Mouse (Mus musculus) embryonic facial prominence, embryonic 15.5 days (tissue): ENCODE data around the gene Mrpl54. TPM values are rescaled to one million over a fixed set of nuclear protein-coding genes. Genes with fewer than 3 reads are reported as not detected.

Experiments
- ATAC-seq: fragments of 200-750 bp; cut with Nextera tagmentation; 2 replicates; pipeline ENCODE4 v1.8.0; 2017; ENCODE audit warnings: low read depth, moderate TSS enrichment; ENCODE audit not compliant: insufficient number of reproducible peaks, low FRiP score, low TSS enrichment
- H3K27ac ChIP-seq: fragments of 300-500 bp; sonication (generic); replicated peaks from 2 replicates; pipeline ENCODE4 v1.5.1; 2015; ENCODE audit warnings: mild to moderate bottlenecking, inconsistent platforms
- H3K27me3 ChIP-seq: fragments of 300-500 bp; sonication (generic); 2 replicates; pipeline ENCODE4 v1.6.1; 2015; ENCODE audit warnings: inconsistent platforms
- H3K36me3 ChIP-seq: fragments of 300-500 bp; sonication (generic); 2 replicates; pipeline ENCODE4 v1.6.1; 2015; ENCODE audit warnings: mild to moderate bottlenecking, inconsistent platforms
- H3K4me1 ChIP-seq: fragments of 300-500 bp; sonication (generic); 2 replicates; pipeline ENCODE4 v1.6.1; 2015; ENCODE audit warnings: inconsistent platforms
- H3K4me2 ChIP-seq: fragments of 300-500 bp; sonication (generic); replicated peaks from 2 replicates; pipeline ENCODE4 v1.6.1; 2015; ENCODE audit warnings: mild to moderate bottlenecking, inconsistent platforms
- H3K4me3 ChIP-seq: fragments of 300-500 bp; sonication (generic); replicated peaks from 2 replicates; pipeline ENCODE4 v1.5.1; 2015; ENCODE audit warnings: mild to moderate bottlenecking, inconsistent platforms
- H3K9ac ChIP-seq: fragments of 300-500 bp; sonication (generic); 2 replicates; pipeline ENCODE4 v1.6.1; 2015; ENCODE audit warnings: inconsistent platforms
- H3K9me3 ChIP-seq: fragments of 300-500 bp; sonication (generic); replicated peaks from 2 replicates; pipeline ENCODE4 v1.6.1; 2016; ENCODE audit warnings: inconsistent platforms
- WGBS: fragments of 180-500 bp; shearing (Covaris S2); methylation state at CpG from one replicate; pipeline ENCODE4 v1.1.7; 2015; 5-methylcytosine and 5-hydroxymethylcytosine counted together
- polyA plus RNA-seq: library from polyadenylated mRNA; unstranded; fragments of >200 nt; fragmentation: Nextera tagmentation; extraction: Ambion mirVana; gene quantifications from 2 replicates; pipeline ENCODE4 v1.2.1, GENCODE M21; 2015

Mrpl54 gene
- polyA plus RNA-seq, 1 experiment from 2014 or later, result 199 TPM

DNA sequence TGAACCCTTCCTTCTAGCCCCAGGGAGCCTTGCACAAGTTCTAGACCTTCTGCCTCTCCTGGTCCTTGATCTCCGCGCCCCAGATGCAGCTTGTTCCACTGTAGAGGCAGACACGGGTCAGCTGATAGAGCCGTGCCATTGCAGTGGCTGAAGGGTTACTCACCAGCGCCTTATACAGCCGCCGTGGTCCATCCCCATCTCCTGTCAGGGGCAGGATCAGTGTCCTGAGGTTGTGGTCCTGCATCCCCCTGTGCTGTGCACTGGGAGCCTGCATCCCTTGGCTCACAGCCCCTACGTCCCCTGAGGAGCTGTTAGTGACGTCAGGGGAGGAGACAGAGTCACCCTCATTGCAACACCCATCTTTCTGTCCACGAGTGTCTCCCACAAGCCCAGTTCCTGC is 36.5 kb upstream of the Mrpl54 start:
- no peak overlapping the region for H3K9ac ChIP-seq
- 70% methylated on average over 10 of the region's 10 CpGs for WGBS
- no peak overlapping the region; the same call in 1 of the 2 replicates for H3K4me2 ChIP-seq
- no peaks in the 10 kb centered on the region for H3K9me3 ChIP-seq
- ATAC-seq, result no peak
- no peaks in the 10 kb centered on the region for H3K27me3 ChIP-seq
- peaks cover 28% of the 10 kb centered on the region for H3K36me3 ChIP-seq
- H3K4me1 ChIP-seq, result peaks cover 29% of the 10 kb centered on the region
- H3K27ac ChIP-seq, result 0 out of 2 replicates have a peak overlapping the region, but pooled peaks have one; percentile 3
- no peak overlapping the region for H3K4me3 ChIP-seq

DNA sequence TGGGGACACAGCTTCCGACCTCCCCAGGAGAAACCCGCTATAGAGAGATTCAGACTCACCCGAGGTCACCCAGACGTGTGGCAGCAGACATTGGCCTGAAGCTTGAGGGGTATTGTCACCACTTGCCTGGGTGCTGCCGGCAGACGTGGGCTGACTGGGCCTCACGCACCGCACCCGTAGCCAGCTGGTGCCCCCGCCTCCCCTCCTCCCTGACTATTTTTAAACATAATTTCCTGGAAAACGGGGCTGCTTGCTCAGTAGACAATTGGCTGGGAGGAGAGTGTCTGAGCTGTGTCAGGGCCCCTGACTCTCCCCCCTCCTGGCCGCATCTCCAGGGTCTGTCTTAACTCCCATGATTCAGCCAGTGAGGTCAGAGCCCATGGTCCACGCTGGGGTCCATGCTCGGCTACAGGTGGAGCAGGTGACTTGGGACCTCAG is 36.1 kb upstream of the Mrpl54 start:
- H3K9ac ChIP-seq, result no peak overlapping the region
- 41% methylated on average over 14 of the region's 14 CpGs for WGBS
- no peak overlapping the region for H3K4me3 ChIP-seq
- ATAC-seq, result no peak
- peaks cover 23% of the 10 kb centered on the region for H3K36me3 ChIP-seq
- H3K27ac ChIP-seq, result 0 out of 2 replicates have a peak overlapping the region, but pooled peaks have one; percentile 3
- H3K27me3 ChIP-seq, result no peaks in the 10 kb centered on the region
- H3K9me3 ChIP-seq, result no peaks in the 10 kb centered on the region
- no peak overlapping the region; the same call in 1 of the 2 replicates for H3K4me2 ChIP-seq
- peaks cover 30% of the 10 kb centered on the region for H3K4me1 ChIP-seq

DNA sequence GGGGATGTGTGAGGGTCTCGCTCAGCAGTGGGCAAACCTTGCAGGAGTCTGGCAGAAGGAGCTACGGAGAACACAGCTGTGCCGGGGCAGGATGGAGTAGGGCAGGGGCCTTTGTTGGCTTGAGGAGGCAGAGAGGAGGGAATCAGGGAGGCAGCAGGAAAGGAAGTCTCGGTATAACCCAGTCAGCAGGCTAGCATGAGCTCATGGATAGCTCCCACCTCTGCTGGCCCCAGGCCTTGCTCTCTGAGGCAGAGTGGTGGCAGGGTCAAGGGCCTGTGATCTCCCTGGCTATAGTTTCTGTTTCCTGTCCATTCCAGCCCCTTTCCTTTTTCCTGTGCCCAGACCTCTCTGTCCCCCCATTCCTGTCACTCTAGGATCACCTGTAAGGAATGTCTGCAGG is 35.6 kb upstream of the Mrpl54 start:
- no peaks in the 10 kb centered on the region for H3K27me3 ChIP-seq
- H3K9me3 ChIP-seq, result no peaks in the 10 kb centered on the region
- 0 out of 2 replicates have a peak overlapping the region, but pooled peaks have one; percentile 3 for H3K27ac ChIP-seq
- H3K4me3 ChIP-seq, result no peak overlapping the region
- H3K36me3 ChIP-seq, result peaks cover 18% of the 10 kb centered on the region
- no peak overlapping the region for H3K4me2 ChIP-seq
- WGBS, result 62% methylated on average over 4 of the region's 4 CpGs
- H3K4me1 ChIP-seq, result peaks cover 33% of the 10 kb centered on the region
- no peak for ATAC-seq
- no peak overlapping the region for H3K9ac ChIP-seq

DNA sequence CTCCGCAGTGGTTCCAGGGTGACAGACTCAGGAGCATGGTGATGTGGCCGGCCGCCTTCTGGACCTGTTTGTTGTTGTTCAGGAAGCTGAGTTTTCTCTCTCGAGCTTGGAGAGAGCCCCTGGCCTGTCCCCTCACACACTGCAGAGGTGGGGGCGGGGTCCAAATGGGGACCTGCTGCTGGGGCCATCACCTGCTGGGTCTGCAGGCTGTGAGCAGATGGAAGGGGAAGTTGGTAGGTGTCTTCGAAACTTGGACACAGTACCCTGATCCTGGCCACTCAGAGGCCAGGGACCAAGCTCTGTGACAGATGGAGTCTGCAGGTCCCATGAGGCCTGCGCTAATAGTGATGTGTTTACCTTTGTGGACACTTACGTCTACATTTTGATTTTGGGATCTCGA is 34.6 kb upstream of the Mrpl54 start:
- H3K36me3 ChIP-seq, result peaks cover 9% of the 10 kb centered on the region
- no peaks in the 10 kb centered on the region for H3K9me3 ChIP-seq
- no peak overlapping the region for H3K4me2 ChIP-seq
- H3K4me1 ChIP-seq, result peaks cover 37% of the 10 kb centered on the region
- H3K27ac ChIP-seq, result no peak overlapping the region
- H3K4me3 ChIP-seq, result no peak overlapping the region
- H3K27me3 ChIP-seq, result no peaks in the 10 kb centered on the region
- H3K9ac ChIP-seq, result no peak overlapping the region
- WGBS, result 80% methylated on average over 9 of the region's 9 CpGs
- no peak for ATAC-seq

DNA sequence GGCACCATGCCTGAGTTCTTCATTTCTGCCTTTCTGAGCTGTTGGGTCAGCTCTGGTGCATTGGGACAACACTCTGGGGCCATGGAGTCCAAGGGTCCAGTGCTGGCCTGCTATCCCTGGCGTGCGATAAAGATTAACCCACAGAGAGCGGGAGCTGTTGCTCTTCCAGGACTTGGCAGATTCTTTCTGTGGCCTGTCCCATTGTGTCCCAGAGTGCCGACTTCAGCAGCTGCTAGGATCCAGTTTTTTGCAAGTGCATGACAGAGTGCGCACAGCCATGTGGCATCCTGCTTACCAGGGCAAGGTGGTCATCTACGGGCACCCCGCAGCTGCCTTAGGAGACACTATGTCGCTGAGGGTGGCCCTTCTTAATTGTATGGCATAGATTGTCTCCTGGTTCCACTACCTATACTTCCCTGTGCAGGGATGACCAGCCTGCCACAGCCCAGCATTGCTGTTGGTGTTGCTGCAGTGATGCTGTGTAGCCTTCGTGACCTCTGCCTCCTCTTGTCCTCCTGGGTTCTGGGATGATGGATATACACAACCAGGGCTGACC is 33.7 kb upstream of the Mrpl54 start:
- no peak for ATAC-seq
- Histone ChIP-seq H3K36me3 (no peaks in the 10 kb centered on the region), H3K27ac (no peak overlapping the region), H3K9me3 (no peaks in the 10 kb centered on the region), H3K4me3 (no peak overlapping the region), H3K9ac (no peak overlapping the region), H3K27me3 (no peaks in the 10 kb centered on the region), H3K4me1 (peaks cover 43% of the 10 kb centered on the region), H3K4me2 (no peak overlapping the region)
- 86% methylated on average over 9 of the region's 9 CpGs for WGBS

DNA sequence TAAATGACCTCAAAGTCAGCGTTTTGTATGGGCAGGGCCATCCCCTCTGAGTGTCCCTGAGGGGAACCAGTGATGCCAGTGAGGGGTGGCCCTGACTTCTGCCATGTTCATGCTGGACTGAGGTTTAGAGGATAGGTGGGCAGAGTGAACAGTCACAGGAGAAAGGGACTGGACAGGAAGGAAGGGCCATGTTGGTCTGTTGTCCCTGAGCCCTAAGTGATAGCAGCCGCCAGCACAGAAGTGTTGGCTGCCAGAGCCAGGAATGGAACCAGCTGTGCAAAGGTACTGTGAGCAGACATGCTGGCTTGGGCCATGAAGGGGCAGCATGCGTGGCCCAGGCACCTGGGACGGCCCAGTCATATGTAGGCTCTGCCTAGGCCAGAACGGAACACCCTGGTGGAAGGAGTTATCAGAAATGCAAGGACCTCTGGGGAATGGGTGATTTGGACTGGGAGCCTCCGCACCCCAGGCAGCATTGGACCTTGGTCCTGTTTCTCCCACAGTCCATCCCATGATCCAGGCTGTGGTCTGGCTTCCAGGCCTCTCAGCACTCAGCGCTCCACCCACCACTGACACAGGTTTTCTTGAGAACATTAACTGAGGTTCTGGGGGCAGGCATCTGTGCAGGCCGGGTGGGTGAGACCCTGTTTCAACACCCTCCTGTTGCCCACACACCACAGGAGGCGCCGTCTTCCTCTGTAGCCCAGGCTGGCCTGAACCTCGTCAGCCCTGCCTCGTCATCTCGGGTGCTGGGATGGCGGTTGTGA is 33.0 kb upstream of the Mrpl54 start:
- ATAC-seq, result no peak
- no peak overlapping the region for H3K4me2 ChIP-seq
- H3K4me1 ChIP-seq, result peaks cover 49% of the 10 kb centered on the region
- 85% methylated on average over 14 of the region's 14 CpGs for WGBS
- H3K36me3 ChIP-seq, result no peaks in the 10 kb centered on the region
- no peaks in the 10 kb centered on the region for H3K9me3 ChIP-seq
- no peak overlapping the region for H3K9ac ChIP-seq
- H3K27me3 ChIP-seq, result no peaks in the 10 kb centered on the region
- no peak overlapping the region for H3K27ac ChIP-seq
- H3K4me3 ChIP-seq, result no peak overlapping the region

DNA sequence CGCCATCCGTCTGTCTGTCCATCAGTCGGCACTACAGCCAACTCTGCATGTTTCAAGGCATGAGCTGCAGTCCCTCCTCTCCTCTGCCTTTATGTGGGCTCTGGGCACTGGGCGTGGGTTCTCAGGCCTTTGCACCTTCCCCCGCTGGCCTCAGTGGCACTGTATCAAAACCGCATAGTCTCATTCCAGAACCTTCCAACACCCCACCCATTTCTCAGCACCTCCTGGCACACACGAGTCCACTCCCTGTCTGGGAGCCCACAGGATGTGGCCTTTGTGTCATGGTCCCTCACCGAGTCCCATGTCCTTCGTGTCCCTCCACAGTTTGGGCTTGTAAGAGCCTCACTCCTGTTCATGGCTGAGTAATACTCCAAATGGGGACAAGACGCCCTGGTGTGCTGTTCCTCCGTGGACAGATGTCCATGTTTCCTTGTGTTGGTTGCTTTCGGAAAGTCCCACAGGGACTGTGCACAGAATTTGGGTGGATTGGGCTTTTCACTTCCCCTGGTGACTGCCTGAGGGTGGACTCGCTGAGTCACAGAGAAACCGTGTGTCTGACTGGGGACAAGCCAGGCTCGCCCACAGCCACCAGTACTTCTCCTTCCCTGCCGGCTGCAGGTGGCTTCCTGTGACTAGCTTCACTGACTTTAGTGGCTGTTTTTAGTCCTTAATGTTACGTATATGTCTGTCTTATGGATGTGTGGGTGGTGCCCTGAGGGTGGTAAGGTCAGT is 31.8 kb upstream of the Mrpl54 start:
- 93% methylated on average over 17 of the region's 17 CpGs for WGBS
- H3K9me3 ChIP-seq, result no peaks in the 10 kb centered on the region
- H3K36me3 ChIP-seq, result no peaks in the 10 kb centered on the region
- no peak overlapping the region for H3K4me3 ChIP-seq
- H3K9ac ChIP-seq, result no peak overlapping the region
- peaks cover 60% of the 10 kb centered on the region for H3K4me1 ChIP-seq
- no peak overlapping the region for H3K4me2 ChIP-seq
- H3K27me3 ChIP-seq, result no peaks in the 10 kb centered on the region
- no peak for ATAC-seq
- no peak overlapping the region for H3K27ac ChIP-seq

DNA sequence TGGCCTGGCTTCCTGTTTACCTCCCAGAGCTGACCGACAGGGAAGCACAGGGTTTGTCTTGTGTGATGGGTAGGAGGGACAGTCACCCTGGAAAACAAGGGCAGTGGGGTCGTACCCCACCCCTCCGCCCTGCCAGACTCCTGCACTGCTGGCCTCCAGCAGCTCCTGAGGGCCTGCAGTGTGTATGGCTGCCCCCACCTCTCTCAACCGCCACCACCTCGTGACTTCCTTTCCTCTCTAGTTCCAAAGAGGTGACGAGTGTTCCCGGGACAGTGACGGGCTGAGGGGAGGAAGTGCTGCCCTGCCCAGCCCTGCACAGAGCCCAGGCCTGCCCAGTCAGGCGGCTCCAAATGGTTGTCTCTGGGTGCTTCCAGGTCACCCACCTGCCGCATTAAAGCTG is 31.1 kb upstream of the Mrpl54 start:
- Histone ChIP-seq H3K4me2 (no peak overlapping the region), H3K27me3 (no peaks in the 10 kb centered on the region), H3K4me1 (peaks cover 56% of the 10 kb centered on the region), H3K9ac (no peak overlapping the region), H3K4me3 (no peak overlapping the region), H3K36me3 (no peaks in the 10 kb centered on the region), H3K9me3 (no peaks in the 10 kb centered on the region), H3K27ac (peak overlapping the region; percentile 17; the same call in 1 of the 2 replicates)
- ATAC-seq, result no peak
- WGBS, result 54% methylated on average over 10 of the region's 10 CpGs

DNA sequence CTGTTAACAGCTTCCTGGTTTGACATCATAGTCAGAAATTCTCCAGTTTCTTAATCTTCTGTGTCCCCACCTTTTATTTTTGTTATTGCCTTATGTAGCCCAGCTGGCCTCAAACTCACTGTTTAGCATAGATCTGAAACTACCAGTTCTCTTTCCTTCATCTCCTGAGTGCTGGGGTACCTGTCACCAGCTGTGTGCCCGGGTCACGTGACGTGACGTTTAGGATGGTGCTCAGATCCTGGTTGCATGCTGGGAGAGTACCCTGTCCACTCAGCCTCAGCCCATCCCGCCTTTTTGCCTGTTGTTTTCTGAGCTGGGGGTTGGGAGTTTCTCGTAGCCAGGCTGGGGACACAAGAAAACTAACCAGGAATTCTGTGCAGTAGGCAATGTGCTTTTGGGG is 30.5 kb upstream of the Mrpl54 start:
- Histone ChIP-seq H3K4me2 (no peak overlapping the region), H3K9ac (no peak overlapping the region), H3K4me3 (no peak overlapping the region), H3K27me3 (no peaks in the 10 kb centered on the region), H3K27ac (0 out of 2 replicates have a peak overlapping the region, but pooled peaks have one; percentile 17), H3K4me1 (peaks cover 50% of the 10 kb centered on the region), H3K36me3 (no peaks in the 10 kb centered on the region), H3K9me3 (no peaks in the 10 kb centered on the region)
- WGBS, result 80% methylated on average over 6 of the region's 6 CpGs
- no peak for ATAC-seq

DNA sequence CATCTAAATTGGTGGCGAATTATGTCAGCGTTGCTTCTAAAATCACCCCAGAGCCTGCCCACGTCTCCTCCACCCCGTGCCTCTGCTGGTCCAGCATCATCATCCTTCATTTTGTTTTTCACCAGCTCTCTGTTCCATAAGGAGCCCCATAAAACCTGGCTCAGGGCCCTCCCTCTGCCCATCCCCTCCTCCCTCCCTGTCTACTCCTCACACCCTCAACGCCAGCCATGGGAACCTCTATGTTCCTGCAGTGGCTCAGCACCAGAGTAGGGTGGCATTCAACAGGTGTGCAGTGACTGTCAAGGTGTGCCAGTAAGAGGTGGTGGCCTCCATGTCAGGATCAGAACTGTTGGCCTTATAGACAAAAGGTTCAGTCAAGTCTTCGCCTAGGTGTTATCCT is 28.5 kb upstream of the Mrpl54 start:
- peaks cover 55% of the 10 kb centered on the region for H3K4me1 ChIP-seq
- H3K9ac ChIP-seq, result no peak overlapping the region
- no peak overlapping the region for H3K4me2 ChIP-seq
- H3K27ac ChIP-seq, result no peak overlapping the region
- no peaks in the 10 kb centered on the region for H3K9me3 ChIP-seq
- H3K36me3 ChIP-seq, result no peaks in the 10 kb centered on the region
- WGBS, result 86% methylated on average over 6 of the region's 6 CpGs
- H3K4me3 ChIP-seq, result no peak overlapping the region
- no peak for ATAC-seq
- peaks cover 15% of the 10 kb centered on the region for H3K27me3 ChIP-seq

DNA sequence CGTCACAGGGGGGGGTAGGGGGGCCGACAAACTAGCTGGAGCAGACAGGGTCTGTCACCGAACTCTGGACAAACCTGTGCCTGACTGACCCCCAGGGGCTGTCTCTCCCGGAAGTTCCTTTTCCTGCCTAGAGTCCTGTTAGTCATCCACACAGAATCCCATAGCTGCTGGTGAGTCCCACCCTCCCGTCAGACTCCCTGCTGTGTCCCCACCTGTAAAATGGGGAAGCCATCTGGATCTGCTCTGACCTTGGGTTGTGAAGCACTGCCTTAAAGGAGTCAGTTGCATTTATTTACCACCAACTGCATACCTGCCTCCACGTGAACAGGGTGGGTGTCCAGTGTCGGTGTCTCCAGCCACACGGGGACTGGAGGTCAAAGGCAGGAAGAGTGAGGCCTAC is 27.7 kb upstream of the Mrpl54 start:
- no peak for ATAC-seq
- peaks cover 56% of the 10 kb centered on the region for H3K4me1 ChIP-seq
- WGBS, result 40% methylated on average over 8 of the region's 8 CpGs

More for the DNA sequence above, 27.7 kb upstream of the Mrpl54 start:
- Histone ChIP-seq H3K27me3 (peaks cover 20% of the 10 kb centered on the region), H3K27ac (no peak overlapping the region), H3K4me2 (peak overlapping the region; percentile 88), H3K36me3 (no peaks in the 10 kb centered on the region), H3K9me3 (no peaks in the 10 kb centered on the region), H3K4me3 (peak overlapping the region; percentile 75), H3K9ac (0 out of 2 replicates have a peak overlapping the region, but pooled peaks have one; percentile 63)
